Mouse (Mus musculus): Measurements from ENCODE around the gene Pds5a.
"Not testable (repeated sequence)": the region's sequence is repeated elsewhere in the genome, so short reads cannot be mapped to it uniquely, and the experiment has no call there.

The Pds5a gene

DNA sequence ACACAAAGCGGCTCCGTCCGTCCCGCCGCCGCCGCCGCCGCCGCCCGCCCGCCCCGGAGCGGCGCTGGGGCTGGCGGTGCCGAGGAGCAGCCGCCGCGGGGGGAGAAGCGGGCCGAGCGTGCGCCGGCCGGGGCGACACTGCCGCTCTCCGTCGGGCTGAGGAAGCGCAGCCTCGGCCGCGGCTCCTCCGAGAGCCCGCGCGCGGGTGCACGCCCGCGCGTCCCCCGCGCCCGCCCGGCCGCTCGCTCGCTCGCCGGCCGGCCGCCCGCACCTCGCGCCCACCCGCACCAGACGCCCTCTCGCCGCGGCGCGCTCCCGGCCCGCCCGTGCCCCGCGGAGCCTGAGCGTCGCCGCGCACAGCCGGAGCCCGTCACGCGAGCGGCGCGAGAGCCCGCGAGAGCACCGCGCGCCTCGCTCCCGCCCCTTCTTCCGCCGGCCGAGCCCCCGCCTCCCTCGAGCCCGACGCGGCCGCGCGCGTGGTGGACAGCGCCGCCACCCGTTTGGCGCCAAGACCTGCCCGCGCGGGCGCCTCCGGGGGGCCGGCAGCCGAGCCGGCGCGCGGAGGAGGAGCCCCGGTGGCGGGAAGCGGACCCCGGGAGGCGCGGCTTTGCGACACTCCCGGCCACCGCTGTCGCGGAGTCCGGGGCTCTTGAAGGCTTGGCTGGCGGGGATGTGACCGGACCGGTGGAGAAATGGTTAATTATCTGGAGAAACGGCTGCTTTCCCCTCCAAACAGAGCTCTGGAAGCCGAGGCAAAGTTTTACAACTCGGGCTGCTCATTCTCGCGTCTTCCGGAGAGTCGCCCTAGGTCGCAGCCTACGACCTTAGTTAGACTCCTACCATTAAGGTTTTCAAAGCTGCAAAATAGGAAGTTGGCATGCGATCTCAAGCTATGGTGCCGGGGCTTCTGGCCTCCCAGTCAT lies at the start of gene Pds5a:
Gene Pds5a (minus strand): TSS at position 438 of the 923 bp plus-strand sequence.
- peak; percentile 86 to 91 for DNase-seq

DNA sequence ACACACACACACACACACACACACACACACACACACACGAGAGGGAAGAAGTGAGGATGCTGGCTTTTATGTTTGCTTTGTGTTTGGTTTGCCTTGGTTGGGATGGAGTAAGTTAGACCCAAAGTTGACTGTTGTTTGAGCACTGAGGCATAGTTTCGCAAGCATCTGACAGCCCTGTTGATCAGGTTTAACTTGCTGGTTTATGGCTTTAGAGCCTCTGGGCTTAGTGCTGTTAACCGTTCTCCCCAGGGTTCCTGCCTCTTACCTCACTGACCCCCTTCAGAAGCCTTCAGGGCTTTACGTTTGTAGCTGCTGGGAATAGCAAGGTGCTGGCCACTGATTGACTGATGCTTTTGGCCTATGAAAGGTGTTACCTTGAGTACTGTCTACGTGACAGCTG lies 48.8 kb upstream of the Pds5a start:
- DNase-seq = no peak

DNA sequence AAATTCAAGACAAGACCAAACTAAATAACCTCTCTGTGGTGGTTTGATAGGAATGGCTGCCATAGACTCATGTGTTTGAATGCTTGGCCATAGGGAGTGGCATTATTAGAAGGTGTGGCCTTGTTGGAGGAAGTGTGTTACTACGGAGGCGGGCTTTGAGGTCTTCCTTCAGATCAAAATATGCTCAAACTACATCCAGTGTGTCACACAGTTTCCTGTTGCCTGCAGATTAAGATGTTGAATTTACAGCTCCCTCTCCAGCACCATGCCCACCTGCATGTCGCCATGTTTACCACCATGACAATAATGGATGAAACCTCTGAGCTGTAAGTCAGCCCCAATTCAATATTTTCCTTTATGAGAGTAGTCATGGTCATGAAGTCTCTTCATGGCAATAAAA lies 41.3 kb upstream of the Pds5a start:
- DNase-seq = no peak

DNA sequence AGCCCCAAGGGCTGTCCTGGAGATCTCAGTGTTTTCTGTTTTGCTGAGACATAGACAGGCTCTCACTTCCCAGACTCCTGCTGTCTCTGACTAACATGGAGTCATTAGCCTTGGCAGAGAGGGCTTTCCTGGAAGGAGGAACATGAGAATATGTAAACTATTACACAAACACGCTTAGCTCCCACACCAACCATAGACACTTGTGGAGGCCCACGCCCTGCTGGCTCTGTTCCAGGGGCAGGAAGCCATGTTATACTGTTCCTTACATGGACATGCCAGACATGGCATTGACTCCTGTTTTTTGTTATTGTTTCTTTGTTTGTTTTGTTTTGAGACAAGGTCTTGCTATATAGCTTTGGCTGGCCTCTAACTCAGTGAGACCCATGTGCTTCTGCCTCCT lies 37.5 kb upstream of the Pds5a start:
- DNase-seq = no peak

DNA sequence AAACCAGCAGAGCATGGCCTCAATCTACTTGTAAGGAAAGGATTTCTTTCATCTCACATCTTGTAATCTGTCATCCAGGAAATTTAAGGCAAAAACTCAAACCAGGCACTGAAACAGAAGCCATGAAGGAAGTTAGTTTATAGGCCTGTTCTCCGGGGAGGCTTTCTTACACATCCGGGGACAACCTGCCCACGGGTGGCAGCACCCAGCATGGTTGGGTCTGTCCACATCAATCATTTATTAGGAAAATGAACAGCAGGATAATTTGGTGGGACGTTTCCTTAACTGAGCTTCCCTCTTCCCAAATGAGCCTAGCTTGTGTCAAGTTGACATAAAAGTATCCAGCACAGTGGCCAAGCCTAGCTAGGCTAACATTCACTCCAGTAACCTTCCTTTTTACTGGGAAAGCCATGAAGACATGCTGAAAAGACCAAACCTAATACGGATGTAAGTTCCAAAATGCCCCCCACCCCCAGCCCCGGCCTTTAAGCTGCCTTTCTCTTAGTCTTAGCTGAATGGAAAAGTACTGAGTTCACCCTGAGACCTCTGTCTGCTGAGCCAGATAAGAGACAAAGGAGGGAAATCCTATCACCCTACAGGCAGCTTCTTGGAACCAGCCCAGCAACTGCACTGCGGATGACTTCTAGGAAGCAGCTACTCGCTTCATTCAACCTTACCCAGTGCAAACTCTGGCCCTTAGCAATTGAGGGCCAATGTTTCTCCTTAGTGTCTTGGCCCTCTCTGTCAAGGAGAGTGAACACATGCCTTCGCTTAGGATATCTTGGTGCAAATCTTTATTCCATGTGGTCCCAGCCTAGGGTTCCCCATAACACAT lies 33.3 kb upstream of the Pds5a start:
- no peak for DNase-seq

DNA sequence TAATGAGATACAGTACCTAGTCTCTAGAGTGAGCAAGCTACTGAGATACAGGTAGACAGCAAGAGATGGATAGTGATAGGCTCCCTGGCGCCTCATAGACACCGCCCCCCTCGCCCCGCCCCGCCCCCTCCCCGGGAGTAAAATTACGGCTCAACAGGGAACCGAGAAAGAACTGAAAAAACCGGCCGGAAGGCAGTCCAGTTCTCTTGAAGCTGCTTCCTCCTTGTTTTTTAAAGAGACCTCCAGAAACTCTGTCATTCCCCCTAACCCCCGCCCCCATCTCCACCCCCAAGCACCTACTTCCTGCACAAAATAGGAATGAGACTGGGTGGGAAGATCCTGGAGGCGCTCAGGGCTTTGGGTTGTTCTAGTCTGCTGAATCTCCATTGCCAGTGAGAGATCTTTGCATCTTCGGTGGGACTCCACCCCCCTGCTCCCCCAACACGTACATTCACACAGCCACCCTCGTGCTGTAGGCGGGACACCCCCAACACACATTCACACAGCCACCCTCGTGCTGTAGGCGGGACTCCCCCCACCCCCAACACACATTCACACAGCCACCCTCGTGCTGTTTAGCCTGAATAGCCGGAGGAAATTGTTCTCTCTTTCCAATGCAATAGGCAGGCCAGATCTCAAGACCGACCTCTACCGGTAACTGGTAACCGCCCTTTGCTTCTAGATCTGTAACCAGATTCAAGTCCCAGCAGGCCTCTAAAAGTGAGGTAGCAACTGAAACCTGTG lies 26.4 kb upstream of the Pds5a start:
- DNase-seq = peak; percentile 87 to 90

DNA sequence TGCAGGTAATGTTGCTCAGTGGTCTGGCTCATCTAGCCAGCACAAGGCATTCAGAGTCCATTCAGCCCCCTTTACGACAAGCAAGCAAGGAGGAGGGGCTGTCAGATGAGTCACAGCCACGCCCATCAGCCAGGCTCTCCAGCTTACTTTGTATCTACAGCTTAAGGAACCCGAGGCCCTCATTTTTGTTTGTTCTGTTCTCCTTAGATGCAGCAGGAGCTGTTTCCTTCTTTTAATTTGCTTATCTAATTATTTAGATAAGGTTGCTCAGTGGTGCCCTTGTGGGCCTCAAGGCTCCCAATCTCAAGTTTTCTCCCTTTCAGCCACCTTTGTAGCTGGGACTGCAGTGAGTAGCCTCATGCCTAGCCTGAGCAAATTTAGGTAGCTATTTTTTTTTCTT lies 20.3 kb upstream of the Pds5a start:
- DNase-seq = no peak

DNA sequence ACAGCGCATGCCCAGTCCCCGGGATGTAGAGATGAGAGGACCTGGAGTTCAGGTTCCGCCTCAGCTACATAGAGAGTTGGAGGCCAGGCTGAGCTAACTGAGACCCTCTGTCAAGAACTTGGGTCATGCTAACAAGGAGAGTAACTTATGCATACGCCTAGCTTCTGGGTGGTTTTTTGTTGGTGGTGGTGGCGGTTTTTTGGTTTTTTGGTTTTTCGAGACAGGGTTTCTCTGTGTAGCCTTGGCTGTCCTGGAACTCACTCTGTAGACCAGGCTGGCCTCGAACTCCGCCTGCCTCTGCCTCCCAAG lies 19.8 kb upstream of the Pds5a start:
- DNase-seq = not testable (repeated sequence)

DNA sequence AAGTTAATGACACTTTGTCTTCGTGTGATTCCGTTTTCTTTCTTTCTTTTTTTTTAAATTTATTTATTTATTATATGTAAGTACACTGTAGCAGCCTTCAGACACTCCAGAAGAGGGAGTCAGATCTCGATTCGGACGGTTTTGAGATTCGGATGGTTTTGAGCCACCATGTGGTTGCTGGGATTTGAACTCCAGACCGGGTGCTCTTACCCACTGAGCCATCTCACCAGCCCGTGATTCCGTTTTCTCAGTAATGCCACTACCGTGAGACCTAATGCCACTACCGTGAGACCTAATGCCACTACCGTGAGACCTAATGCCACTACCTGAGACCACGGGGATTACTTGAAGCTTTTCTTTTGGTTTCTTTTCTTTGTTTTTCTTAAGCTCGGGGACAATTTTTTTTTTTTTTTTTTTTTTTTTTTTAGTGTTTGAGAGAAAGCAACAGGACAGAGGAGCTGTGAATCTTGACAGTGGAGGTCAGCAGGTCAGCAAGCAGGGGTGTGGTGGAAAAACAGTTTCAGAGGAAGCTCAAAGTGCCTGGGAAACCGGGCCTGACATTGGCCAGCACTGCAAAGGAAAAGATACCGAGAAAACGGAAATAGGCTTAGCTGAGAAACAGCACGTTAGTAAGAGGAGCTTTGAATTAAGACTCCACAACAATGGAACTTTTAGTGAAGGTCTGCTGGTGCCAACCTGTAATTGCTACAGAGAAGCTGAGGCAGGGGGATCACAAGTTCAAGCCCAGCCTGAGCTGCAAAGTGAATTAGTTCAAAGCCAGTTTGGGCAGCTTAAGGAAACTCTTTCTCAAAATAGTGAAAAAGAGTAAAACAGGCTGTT lies 19.2 kb upstream of the Pds5a start:
- DNase-seq = no peak

DNA sequence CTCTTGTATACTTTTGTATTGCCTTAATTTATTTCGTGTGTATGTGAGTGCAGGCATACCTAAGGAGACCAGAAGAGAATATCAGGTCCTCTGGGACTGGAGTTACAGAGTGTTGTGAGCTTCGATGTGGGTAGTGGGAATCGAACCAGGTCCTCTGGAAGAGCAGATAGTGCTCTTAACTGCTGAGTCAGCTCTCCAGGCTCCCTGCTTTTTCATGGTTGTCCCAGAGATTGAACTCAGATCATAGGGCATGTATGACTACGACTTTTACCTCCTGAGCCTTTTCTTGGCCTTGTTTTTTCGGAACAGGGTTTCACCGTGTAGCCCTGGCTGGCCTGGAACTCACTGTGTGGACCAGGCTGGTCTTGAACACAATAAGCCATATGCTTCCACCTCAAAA lies 17.0 kb upstream of the Pds5a start:
- no peak for DNase-seq

DNA sequence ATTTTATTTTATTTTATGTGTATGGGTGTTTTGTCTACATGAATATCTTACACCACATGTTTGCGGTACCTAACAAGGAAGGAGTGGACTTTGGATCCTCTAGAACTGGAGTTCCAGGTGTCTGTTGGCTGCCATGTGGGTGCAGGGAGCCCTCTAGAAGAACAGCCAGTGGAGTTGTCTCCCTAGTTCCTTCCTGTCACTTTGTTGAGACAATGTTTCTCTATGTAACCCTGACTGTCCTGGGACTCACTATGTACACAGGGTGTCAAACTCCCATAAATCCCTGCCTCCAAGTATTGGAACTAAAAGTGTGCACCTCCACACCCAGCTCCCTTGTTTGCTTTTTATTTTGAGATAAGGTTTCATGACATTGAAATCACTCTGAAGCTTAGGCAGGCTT lies 13.4 kb upstream of the Pds5a start:
- DNase-seq = no peak

DNA sequence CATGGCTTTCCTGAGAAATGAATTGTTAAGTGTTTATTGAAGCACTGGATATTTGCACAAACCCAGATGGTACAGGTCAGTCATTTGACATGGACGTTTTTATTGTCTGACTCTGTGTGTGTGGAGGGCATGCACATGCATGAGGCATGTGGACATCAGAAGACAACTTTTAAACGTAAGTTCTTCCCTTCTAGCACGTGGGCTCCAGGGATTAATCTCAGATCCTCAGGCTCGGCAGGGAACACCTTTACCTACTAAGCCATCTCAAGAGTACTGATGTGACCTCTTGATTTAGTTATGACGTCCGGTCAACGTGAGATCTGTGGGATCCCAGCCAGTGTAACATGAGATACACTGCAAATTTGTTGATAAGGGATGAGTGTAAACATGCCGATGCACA lies 12.2 kb upstream of the Pds5a start:
- DNase-seq = no peak

DNA sequence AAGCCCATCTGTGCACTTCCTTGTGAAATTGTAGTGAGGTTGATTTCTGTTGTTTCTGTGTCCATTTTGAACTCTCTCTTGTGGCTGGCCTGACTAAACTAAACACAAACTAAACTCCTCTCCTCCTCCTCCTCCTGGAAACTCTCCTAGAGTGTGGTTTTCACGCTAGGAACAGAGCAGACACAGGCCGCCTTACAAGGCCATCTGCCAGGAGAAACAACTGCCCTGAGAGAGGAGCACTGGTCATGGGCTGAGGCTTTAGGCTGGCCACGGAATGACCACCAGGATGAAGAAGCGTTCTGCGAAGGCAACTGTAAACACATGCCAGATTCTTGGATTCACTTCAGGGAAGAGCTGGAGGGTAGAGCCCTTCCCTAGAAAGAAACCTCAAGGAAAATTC lies 8.9 kb upstream of the Pds5a start:
- no peak for DNase-seq

DNA sequence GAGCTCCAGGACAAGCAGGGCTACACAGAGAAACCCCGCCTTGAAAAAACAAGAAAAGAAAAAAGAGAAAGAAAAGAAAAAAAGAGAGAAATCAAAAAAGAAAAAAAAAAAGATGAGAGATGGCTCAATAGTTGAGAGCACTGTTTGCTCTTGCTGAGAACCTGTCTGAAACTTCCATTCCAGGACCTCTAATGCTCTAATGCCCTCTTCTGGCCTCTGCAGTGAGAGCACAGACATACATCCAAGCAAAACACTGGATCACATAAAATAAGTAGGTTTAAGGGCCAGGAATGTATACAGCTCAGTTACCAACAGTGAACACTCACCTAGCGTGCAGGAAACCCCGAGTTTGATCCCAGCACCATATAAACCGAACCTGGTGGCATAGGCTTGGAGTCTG lies 8.1 kb upstream of the Pds5a start:
- DNase-seq = no peak

DNA sequence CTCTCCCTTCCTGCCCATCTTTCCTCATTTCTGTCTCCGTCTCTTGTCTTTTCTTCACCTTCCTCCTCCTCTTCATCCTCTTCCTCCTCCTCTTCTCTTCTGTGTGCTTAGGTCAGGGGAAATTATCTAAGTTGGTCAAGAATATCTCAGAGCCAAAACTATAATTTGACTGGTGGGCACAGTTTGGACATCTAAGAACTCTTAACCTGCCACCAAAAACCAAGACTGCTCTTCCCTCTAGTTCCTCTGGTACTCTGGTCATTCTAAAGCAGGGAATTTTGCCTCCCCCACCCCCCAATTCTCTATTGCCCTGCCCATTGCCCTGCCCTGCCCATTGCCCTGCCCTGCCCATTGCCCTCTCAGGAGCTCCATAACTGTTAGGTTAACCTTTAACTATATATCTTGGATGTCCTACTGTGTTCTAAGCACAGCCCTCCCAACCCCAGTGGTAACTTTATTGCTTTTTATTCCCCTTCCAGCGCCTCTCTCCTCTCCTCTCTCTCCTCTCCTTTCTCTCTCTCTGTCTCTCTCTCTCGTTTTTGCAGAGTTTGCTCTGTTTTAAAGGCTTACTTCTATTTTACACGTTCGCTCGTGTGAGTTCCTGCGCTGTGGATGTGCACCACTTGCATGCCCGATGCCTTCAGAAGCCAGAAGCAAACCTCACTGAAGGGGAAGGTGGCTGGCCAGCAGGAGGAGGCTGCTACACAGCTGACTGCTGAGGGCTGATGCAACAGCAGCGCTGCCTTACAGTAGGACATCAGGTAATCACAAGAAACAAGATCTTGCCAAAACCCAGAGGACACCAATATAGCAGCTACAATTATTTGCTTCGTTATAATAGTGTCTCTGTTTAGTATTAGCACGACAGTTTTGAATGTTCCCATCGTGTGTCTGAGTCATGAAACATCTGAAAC lies 6.9 kb upstream of the Pds5a start:
- DNase-seq = no peak

DNA sequence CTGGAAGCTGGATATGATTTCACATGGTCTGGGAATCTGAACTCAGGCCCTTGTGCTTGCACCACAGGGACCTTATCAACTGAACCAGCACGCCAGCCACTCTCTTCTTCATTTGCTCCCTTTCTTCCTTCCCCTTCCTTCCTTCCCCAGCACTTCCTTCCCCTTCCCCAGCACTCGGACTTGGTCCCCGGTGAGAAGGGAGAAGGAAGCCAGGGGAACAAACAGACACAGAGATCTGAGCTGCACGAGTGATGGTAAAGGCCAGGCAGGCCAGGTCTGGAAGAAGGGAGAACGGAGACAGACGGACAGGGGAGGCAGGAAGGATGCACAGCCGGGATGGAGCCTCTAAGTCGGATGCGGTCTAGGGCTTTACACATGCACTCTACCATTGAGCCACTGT lies 5.2 kb upstream of the Pds5a start:
- no peak for DNase-seq

DNA sequence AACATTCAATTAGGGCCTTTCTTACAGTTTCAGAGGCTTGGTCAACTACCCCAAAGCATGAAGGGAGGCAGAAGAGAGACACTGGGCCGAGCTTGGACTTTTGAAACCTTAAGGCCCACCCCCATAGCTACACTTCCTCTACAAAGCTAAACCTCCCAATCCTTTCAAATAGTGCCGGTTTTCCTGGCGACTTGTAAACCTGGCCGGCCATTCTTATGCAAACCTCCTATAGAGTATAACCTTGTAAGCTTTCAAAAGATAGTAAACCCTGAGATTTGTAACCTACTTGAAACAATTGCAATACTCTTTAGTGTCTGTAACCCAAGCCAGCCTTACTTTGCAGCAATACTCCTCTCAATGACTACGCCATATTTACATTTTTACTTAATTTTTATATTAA lies 2.0 kb upstream of the Pds5a start:
- no peak for DNase-seq

DNA sequence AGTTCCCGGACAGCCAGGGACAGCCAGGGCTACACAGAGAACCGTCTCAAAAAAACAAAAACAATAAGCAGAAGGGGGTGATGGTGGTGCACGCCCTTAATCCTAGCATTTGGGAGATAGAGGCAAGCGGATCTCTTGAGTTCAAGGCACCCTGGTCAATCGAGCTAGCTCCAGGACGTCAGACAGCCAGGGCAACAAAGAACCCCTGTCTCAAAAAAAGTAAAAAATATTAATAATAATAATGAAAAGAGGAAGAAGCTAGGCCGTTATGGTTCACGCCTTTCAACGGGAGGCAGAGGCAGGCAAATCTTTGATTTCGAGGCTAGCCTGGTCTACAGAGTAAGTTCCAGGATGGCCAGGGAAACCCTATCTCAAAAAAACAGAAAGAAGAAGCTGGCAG lies 1.1 kb upstream of the Pds5a start:
- DNase-seq = peak in 1 of 2 experiments; percentile 31

DNA sequence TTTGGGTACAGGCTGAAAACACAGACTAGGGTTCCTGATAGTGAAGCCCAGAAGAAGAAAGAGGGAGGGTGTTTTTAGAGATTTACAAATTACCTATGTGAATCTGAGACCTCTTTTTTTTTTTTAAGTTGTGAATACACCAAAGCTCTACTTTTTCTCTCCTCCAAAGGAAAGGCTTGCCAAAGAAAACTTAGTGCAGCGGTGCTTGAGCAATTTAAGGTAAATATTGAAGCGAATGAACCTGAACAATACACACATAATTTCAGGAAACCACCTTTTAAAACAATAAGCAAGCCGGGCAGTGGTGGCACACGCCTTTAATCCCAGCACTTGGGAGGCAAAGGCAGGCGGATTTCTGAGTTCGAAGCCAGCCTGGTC lies 675 bp upstream of the Pds5a start:
- DNase-seq = peak in 1 of 2 experiments; percentile 28

DNA sequence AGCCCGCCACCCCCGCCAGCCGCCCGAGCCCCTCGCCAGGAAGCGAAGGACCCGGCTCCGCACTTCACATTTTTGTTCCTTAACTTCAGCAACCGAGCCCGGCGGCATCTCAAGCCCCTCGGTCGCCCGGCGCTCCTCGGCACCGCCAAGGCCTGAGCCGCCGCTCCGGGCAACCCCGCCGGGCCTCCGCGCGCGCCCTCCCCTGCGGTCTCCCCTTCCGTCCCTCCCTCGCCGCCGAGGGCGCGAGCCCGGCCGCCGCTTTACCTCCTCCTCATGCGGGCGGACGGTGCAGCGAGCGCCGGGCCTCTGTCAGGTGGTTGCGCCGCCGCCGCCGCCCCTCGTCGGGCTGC lies 612 bp downstream of the Pds5a start:
- DNase-seq = peak in 1 of 2 experiments; percentile 61

DNA sequence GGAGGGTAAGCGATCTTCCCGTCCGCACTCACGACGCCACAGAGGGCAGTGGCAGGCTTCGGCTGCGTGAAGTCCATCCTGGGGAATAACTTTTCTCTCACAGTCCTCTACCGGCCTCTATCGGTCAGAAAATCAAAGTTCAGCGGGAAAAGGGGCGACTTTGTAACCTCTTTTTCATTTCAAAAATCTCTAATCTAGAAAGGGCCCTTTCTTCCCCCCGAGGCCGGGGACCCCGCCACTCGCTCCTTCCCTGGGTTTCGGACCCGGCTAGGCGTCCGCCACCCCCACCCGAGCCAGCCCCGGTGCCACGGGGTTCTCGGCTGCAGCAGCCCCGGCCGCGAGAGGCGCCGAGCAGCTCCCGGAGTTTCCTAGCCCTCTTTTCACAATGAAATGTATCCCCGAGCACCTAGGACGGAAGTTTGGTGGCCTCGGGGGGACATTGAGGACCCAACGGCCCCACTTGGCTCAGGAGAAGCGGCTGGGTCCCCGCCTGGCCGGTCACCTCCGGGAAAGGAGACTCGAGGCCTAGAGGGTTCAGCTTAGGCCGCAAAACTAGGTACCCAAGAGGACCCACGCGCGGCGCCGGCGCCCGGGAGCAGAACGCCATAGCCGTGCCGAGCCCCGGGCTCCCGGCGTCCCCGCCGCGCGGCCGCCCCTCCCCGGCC lies 1.1 kb downstream of the Pds5a start:
- DNase-seq = peak; percentile 76
